Mouse (Mus musculus) MEL (cell line): Measurements from ENCODE around the gene Pex14. TPM values are rescaled to one million over a fixed set of nuclear protein-coding genes. Genes with fewer than 3 reads are reported as not detected.
A peak's percentile ranks its signal among the peaks of the same experiment; 100 is the strongest.

Experiments used
- DNase-seq: peaks from one replicate; pipeline ENCODE4 v3.0.0; 2011; ENCODE audit warnings: low read depth, low spot score
- H3K27ac ChIP-seq: 2 replicates; pipeline ENCODE4 v1.5.1; 2012; ENCODE audit warnings: low read depth, mild to moderate bottlenecking, control low read depth, low read length, moderate library complexity; ENCODE audit not compliant: control insufficient read depth
- H3K27me3 ChIP-seq, 2 experiments: fragments of 150-350 bp in 1 of 2; sonication (generic) in 1 of 2; 2 replicates each; pipeline ENCODE4 v1.6.1; 2012; ENCODE audit warnings: low read length in 2 of 2, mild to moderate bottlenecking in 2 of 2, improper control_type of control experiment in 1 of 2, moderate library complexity in 1 of 2; ENCODE audit not compliant: insufficient read depth in 2 of 2, control insufficient read depth in 1 of 2
- H3K36me3 ChIP-seq, 2 experiments: 2 replicates each; pipeline ENCODE4 v1.6.1; 2012 to 2014; ENCODE audit warnings: low read length in 2 of 2, improper control_type of control experiment in 1 of 2, inconsistent platforms in 1 of 2, mild to moderate bottlenecking in 1 of 2; ENCODE audit not compliant: insufficient read depth in 2 of 2, control insufficient read depth in 1 of 2
- H3K4me1 ChIP-seq, 2 experiments: fragments of 150-350 bp in 1 of 2; sonication (generic) in 1 of 2; 2 replicates each; pipeline ENCODE4 v1.6.1; 2012; ENCODE audit warnings: low read length in 2 of 2, improper control_type of control experiment in 1 of 2, mild to moderate bottlenecking in 1 of 2; ENCODE audit not compliant: insufficient read depth in 2 of 2, control insufficient read depth in 1 of 2
- H3K4me3 ChIP-seq, 2 experiments: fragments of 150-350 bp in 1 of 2; sonication (generic) in 1 of 2; 2 replicates each; pipeline ENCODE4 v1.5.1; 2012; ENCODE audit warnings: low read depth in 2 of 2, low read length in 2 of 2, mild to moderate bottlenecking in 2 of 2, moderate library complexity in 2 of 2, control low read depth in 1 of 2, improper control_type of control experiment in 1 of 2; ENCODE audit not compliant: control insufficient read depth in 1 of 2, insufficient read depth in 1 of 2
- H3K79me2 ChIP-seq: 2 replicates; pipeline ENCODE4 v1.6.1; 2012; ENCODE audit warnings: mild to moderate bottlenecking, low read length, moderate library complexity; ENCODE audit not compliant: control insufficient read depth, poor library complexity, insufficient read depth
- H3K9ac ChIP-seq: 2 replicates; pipeline ENCODE4 v1.6.1; 2012; ENCODE audit warnings: low read depth, mild to moderate bottlenecking, control low read depth, low read length, moderate library complexity; ENCODE audit not compliant: control insufficient read depth, poor library complexity, severe bottlenecking
- H3K9me3 ChIP-seq: fragments of 150-350 bp; sonication (generic); replicated peaks from 2 replicates; pipeline ENCODE4 v1.6.1; 2012; ENCODE audit warnings: mild to moderate bottlenecking, low read length, improper control_type of control experiment, moderate library complexity; ENCODE audit not compliant: insufficient read depth
- BHLHE40 ChIP-seq: IDR thresholded peaks from 2 replicates; pipeline ENCODE4 v1.6.1; 2012; ENCODE audit warnings: low read depth, mild to moderate bottlenecking, inconsistent platforms, low read length, improper control_type of control experiment, borderline replicate concordance
- CHD2 ChIP-seq: IDR thresholded peaks from 2 replicates; pipeline ENCODE4 v1.6.1; 2011; ENCODE audit warnings: low read length, improper control_type of control experiment
- CTCF ChIP-seq, 3 experiments: IDR thresholded peaks in 2 of 3; conservative IDR thresholded peaks in 1 of 3; 2 replicates each; pipeline ENCODE4 v1.5.1; 2011 to 2012; ENCODE audit warnings: low read length in 3 of 3, low read depth in 2 of 3, mild to moderate bottlenecking in 2 of 3, improper control_type of control experiment in 1 of 3, inconsistent platforms in 1 of 3, mixed read lengths in 1 of 3, moderate library complexity in 1 of 3; ENCODE audit not compliant: control insufficient read depth in 1 of 3, insufficient read depth in 1 of 3, poor library complexity in 1 of 3, severe bottlenecking in 1 of 3
- ELF1 ChIP-seq: IDR thresholded peaks from 2 replicates; pipeline ENCODE4 v1.6.1; 2014; ENCODE audit warnings: low read depth, mild to moderate bottlenecking, inconsistent platforms, low read length, improper control_type of control experiment, moderate library complexity
- EP300 ChIP-seq, 2 experiments: IDR thresholded peaks; 2 replicates each; pipeline ENCODE4 v1.6.1; 2011; ENCODE audit warnings: improper control_type of control experiment in 2 of 2, low read length in 2 of 2, low read depth in 1 of 2, mild to moderate bottlenecking in 1 of 2
- ETS1 ChIP-seq: IDR thresholded peaks from 2 replicates; pipeline ENCODE4 v1.6.1; 2012; ENCODE audit warnings: low read depth, mild to moderate bottlenecking, inconsistent platforms, low read length, improper control_type of control experiment, moderate library complexity
- GABPA ChIP-seq: IDR thresholded peaks from 2 replicates; pipeline ENCODE4 v1.6.1; 2012; ENCODE audit warnings: low read depth, mild to moderate bottlenecking, inconsistent platforms, low read length, improper control_type of control experiment, moderate library complexity
- HCFC1 ChIP-seq: IDR thresholded peaks from 2 replicates; pipeline ENCODE4 v1.6.1; 2012; ENCODE audit warnings: low read depth, mild to moderate bottlenecking, inconsistent platforms, low read length, improper control_type of control experiment, moderate library complexity
- KAT2A ChIP-seq: conservative IDR thresholded peaks from 2 replicates; pipeline ENCODE4 v1.6.1; 2012; ENCODE audit warnings: low read depth, low read length, improper control_type of control experiment, inconsistent platforms
- MAFK ChIP-seq: IDR thresholded peaks from 2 replicates; pipeline ENCODE4 v1.6.1; 2011; ENCODE audit warnings: low read depth, mild to moderate bottlenecking, low read length, improper control_type of control experiment, borderline replicate concordance
- MAX ChIP-seq: IDR thresholded peaks from 2 replicates; pipeline ENCODE4 v1.6.1; 2011; ENCODE audit warnings: low read length, improper control_type of control experiment
- MAZ ChIP-seq: IDR thresholded peaks from 2 replicates; pipeline ENCODE4 v1.6.1; 2012; ENCODE audit warnings: low read depth, mild to moderate bottlenecking, inconsistent platforms, low read length, improper control_type of control experiment
- MXI1 ChIP-seq: IDR thresholded peaks from 2 replicates; pipeline ENCODE4 v1.6.1; 2011; ENCODE audit warnings: mild to moderate bottlenecking, low read depth, low read length, improper control_type of control experiment
- MYB ChIP-seq: IDR thresholded peaks from 2 replicates; pipeline ENCODE4 v1.6.1; 2011; ENCODE audit warnings: mild to moderate bottlenecking, low read depth, low read length, improper control_type of control experiment
- MYC ChIP-seq: IDR thresholded peaks from 2 replicates; pipeline ENCODE4 v1.6.1; 2011; ENCODE audit warnings: low read depth, mild to moderate bottlenecking, low read length, improper control_type of control experiment, moderate library complexity
- NELFE ChIP-seq: IDR thresholded peaks from 2 replicates; pipeline ENCODE4 v1.6.1; 2011; ENCODE audit warnings: low read depth, low read length, improper control_type of control experiment
- NRF1 ChIP-seq: IDR thresholded peaks from 2 replicates; pipeline ENCODE4 v1.6.1; 2014; ENCODE audit warnings: low read depth, mild to moderate bottlenecking, inconsistent platforms, low read length, improper control_type of control experiment, moderate library complexity; ENCODE audit not compliant: poor library complexity, insufficient read depth, severe bottlenecking
- POLR2A ChIP-seq, 2 experiments: IDR thresholded peaks; 2 replicates each; pipeline ENCODE4 v1.6.1; 2011 to 2012; ENCODE audit warnings: low read length in 2 of 2, mild to moderate bottlenecking in 2 of 2, control low read depth in 1 of 2, improper control_type of control experiment in 1 of 2, low read depth in 1 of 2, moderate library complexity in 1 of 2; ENCODE audit not compliant: control insufficient read depth in 1 of 2, insufficient read depth in 1 of 2, poor library complexity in 1 of 2
- RCOR1 ChIP-seq: IDR thresholded peaks from 2 replicates; pipeline ENCODE4 v1.6.1; 2012; ENCODE audit warnings: low read depth, mild to moderate bottlenecking, inconsistent platforms, low read length, improper control_type of control experiment
- SIN3A ChIP-seq: IDR thresholded peaks from 2 replicates; pipeline ENCODE4 v1.6.1; 2012; ENCODE audit warnings: low read length, improper control_type of control experiment, inconsistent platforms
- SMC3 ChIP-seq: IDR thresholded peaks from 2 replicates; pipeline ENCODE4 v1.6.1; 2011; ENCODE audit warnings: low read depth, low read length, improper control_type of control experiment
- TAL1 ChIP-seq: IDR thresholded peaks from 2 replicates; pipeline ENCODE4 v1.6.1; 2012; ENCODE audit warnings: mild to moderate bottlenecking, inconsistent platforms, low read length, moderate library complexity, mixed read lengths
- TBP ChIP-seq: IDR thresholded peaks from 2 replicates; pipeline ENCODE4 v1.8.0; 2011; ENCODE audit warnings: low read depth, low read length, improper control_type of control experiment
- UBTF ChIP-seq: IDR thresholded peaks from 2 replicates; pipeline ENCODE4 v1.6.1; 2012; ENCODE audit warnings: low read depth, mild to moderate bottlenecking, inconsistent platforms, low read length, improper control_type of control experiment, moderate library complexity, borderline replicate concordance; ENCODE audit not compliant: insufficient read depth
- USF1 ChIP-seq: IDR thresholded peaks from 2 replicates; pipeline ENCODE4 v1.6.1; 2014; ENCODE audit warnings: low read depth, mild to moderate bottlenecking, inconsistent platforms, low read length, improper control_type of control experiment, moderate library complexity
- USF2 ChIP-seq, 2 experiments: IDR thresholded peaks; 2 replicates each; pipeline ENCODE4 v1.6.1; 2011 to 2012; ENCODE audit warnings: improper control_type of control experiment in 2 of 2, low read length in 2 of 2, borderline replicate concordance in 1 of 2, inconsistent platforms in 1 of 2, low read depth in 1 of 2, mild to moderate bottlenecking in 1 of 2; ENCODE audit not compliant: insufficient read depth in 1 of 2
- ZC3H11A ChIP-seq: IDR thresholded peaks from 2 replicates; pipeline ENCODE4 v1.6.1; 2012; ENCODE audit warnings: low read depth, mild to moderate bottlenecking, inconsistent platforms, low read length, improper control_type of control experiment
- ZKSCAN1 ChIP-seq: IDR thresholded peaks from 2 replicates; pipeline ENCODE4 v1.6.1; 2012; ENCODE audit warnings: low read depth, mild to moderate bottlenecking, inconsistent platforms, low read length, improper control_type of control experiment, moderate library complexity
- polyA plus RNA-seq, 2 experiments: library from polyadenylated mRNA; stranded (reverse) in 1 of 2; unstranded in 1 of 2; fragments of >175 nt in 1 of 2; fragments of >200 nt in 1 of 2; gene quantifications; 2 replicates each; pipeline versions ENCODE4 v1.2.1 to v1.2.4; 2012; ENCODE audit warnings: low replicate concordance in 2 of 2, low read depth in 1 of 2; ENCODE audit not compliant: insufficient read length in 2 of 2, insufficient read depth in 1 of 2, missing spikeins in 1 of 2
- total RNA-seq: library from RNA; depleted of rRNA; stranded (reverse); fragments of 300-350 nt; gene quantifications from 2 replicates; pipeline ENCODE4 v1.2.3, GENCODE M21; 2012

The Pex14 gene
- total and polyA plus RNA-seq, 3 experiments = 38.3 to 49.2 TPM; not detected in 1

GRCm38 (mm10) chr4:148943099-148943498 lies 156.6 kb downstream of the Pex14 start:
- peaks cover 0 to 4% of the 10 kb centered on the region in 2 experiments; a peak in 2 of 4 replicates for H3K36me3 ChIP-seq
- peaks cover 0 to 5% of the 10 kb centered on the region in 2 experiments; a peak in 2 of 4 replicates for H3K4me1 ChIP-seq
- no peak overlapping the region for H3K27ac ChIP-seq
- no peak overlapping the region for H3K4me3 ChIP-seq
- H3K9me3 ChIP-seq = no peaks in the 10 kb centered on the region
- H3K27me3 ChIP-seq = no peaks in the 10 kb centered on the region
- no peak for TF ChIP-seq MAFK
- no peak for TF ChIP-seq HCFC1
- no peak for TF ChIP-seq MYB
- TF ChIP-seq CHD2 = no peak
- no peak for TF ChIP-seq SIN3A
- TF ChIP-seq NELFE = no peak
- TF ChIP-seq SMC3 = no peak
- TF ChIP-seq MYC = no peak
- TF ChIP-seq GABPA = no peak
- no peak for TF ChIP-seq MXI1
- TF ChIP-seq ZC3H11A = no peak
- no peak for TF ChIP-seq ZKSCAN1
- TF ChIP-seq MAX = no peak
- TF ChIP-seq USF2 (IDR thresholded peaks at IDR 0.05; ENCODE audit: borderline replicate concordance in 1 of 2, insufficient read depth in 1 of 2, low read depth in 1 of 2, low read length in 2 of 2) = no peak
- TF ChIP-seq KAT2A = no peak
- TF ChIP-seq ETS1 = no peak
- TF ChIP-seq, all 39 proteins: peak for 0
- Histone ChIP-seq H3K79me2 (no peaks in the 10 kb centered on the region; the same call in 1 of the 2 replicates), H3K9ac (no peak overlapping the region)
- DNase-seq = no peak

- H3K79me2 ChIP-seq = no peaks in the 10 kb centered on the region; the same call in 1 of the 2 replicates
- TF ChIP-seq BHLHE40 (no peak), POLR2A (IDR thresholded peaks at IDR 0.05; ENCODE audit: control insufficient read depth in 1 of 2, insufficient read depth in 1 of 2, low read depth in 1 of 2, low read length in 2 of 2, poor library complexity in 1 of 2) (no peak), RCOR1 (no peak), SMC3 (no peak), KAT2A (no peak), MAZ (no peak), ELF1 (no peak), NELFE (no peak), TBP (no peak), TAL1 (no peak), USF1 (no peak), MYB (no peak), UBTF (no peak), NRF1 (no peak), GABPA (no peak), ZKSCAN1 (no peak), CTCF (IDR thresholded peaks at IDR 0.05 in 2 of 3, conservative IDR thresholded peaks at IDR 0.05 in 1 of 3; ENCODE audit: control insufficient read depth in 1 of 3, insufficient read depth in 1 of 3, low read depth in 2 of 3, low read length in 3 of 3, poor library complexity in 1 of 3, severe bottlenecking in 1 of 3) (no peak), EP300 (IDR thresholded peaks at IDR 0.05; ENCODE audit: low read depth in 1 of 2, low read length in 2 of 2) (no peak), MAFK (no peak)
- H3K4me3 ChIP-seq = peak overlapping the region in 1 of 2 experiments; percentile 52; a peak in 3 of 4 replicates
- no peaks in the 10 kb centered on the region for H3K27me3 ChIP-seq
- peak; percentile 14 for DNase-seq
- H3K36me3 ChIP-seq = peaks cover 0 to 4% of the 10 kb centered on the region in 2 experiments; a peak in 2 of 4 replicates
- peak overlapping the region; percentile 81 for H3K9ac ChIP-seq
- peaks cover 0 to 5% of the 10 kb centered on the region in 2 experiments; a peak in 2 of 4 replicates for H3K4me1 ChIP-seq
- H3K9me3 ChIP-seq = no peaks in the 10 kb centered on the region
- peak overlapping the region; percentile 64 for H3K27ac ChIP-seq
These were observed 158.4 kb downstream of the Pex14 start for GRCm38 (mm10) chr4:148941321-148941720.
